Mouse (Mus musculus) NIH3T3 (cell line): ENCODE measurements around the gene D430042O09Rik.
A peak's percentile ranks its signal among the peaks of the same experiment; 100 is the strongest.
"Not testable (repeated sequence)": the region's sequence is repeated elsewhere in the genome, so short reads cannot be mapped to it uniquely, and the experiment has no call there.

Source experiments
- DNase-seq: peaks from one replicate; pipeline ENCODE4 v3.0.0-alpha.2; 2012; ENCODE audit warnings: low read depth

Gene D430042O09Rik

DNA sequence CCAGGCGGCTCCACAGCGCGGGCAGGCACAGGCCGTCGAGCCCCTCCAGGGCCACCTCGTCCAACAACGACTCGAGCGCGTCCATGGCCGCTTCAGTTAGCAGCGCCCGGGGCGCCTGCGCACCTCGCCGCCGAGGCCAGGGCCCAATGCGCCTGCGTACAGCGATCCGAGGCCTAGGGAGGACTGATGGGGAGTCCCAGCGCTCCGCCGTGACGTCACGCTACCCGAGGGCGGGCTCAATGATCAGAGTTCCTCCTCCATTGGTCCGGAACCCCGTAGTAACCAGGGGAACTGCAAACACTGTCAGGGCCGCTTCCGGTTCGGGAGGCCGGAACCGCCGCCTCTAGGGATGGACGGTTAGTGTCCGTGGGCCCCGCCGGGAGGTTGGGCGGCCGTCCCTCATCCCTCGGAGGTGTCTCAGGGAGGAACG lies at the start of gene D430042O09Rik, which contains the start of gene Gtf3c1:
Gene D430042O09Rik, plus strand, starts transcription at position 296 of the 430 bp plus-strand sequence.
Gene Gtf3c1, minus strand, starts transcription at position 188 of the 430 bp plus-strand sequence.
- DNase-seq: peak; percentile 99

DNA sequence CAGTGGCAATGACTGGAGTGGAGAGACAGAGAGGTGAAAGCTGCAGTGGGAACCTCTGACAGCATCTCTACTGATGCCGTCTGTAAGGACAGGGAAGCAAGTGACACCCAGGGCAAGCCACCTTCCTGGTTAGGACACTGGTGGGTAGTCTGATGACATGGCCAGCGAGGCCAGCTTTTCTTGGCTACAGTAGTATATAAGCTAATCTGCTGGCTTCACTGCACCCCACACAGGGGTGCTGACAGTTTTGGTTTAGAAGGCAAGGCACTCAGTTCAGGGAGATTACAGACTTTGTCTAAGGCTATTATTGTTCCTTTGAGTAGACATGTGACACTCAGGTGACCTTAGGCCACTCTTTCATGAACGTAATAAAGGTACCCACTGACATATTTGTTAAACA lies 44.0 kb upstream of the D430042O09Rik start:
- DNase-seq: no peak

DNA sequence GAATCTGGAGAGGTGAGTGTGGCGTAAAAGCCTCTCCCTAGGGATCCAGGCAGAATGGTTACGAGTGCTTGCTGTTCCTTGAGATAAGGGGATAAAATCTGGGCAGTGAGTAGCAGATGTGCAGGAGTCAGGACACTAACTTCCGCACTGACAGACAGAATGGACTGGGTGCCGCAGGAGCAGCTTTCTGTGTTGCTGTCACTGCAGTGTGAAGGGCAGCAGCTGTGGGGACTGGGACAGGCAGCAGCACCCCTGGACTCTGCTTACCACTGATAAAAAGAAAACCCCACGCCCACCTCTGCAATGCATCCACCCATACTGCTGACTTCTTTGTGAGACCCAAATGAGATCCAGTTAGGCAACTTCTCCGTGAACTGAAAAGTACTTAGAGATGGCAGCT lies 36.8 kb upstream of the D430042O09Rik start:
- no peak for DNase-seq

DNA sequence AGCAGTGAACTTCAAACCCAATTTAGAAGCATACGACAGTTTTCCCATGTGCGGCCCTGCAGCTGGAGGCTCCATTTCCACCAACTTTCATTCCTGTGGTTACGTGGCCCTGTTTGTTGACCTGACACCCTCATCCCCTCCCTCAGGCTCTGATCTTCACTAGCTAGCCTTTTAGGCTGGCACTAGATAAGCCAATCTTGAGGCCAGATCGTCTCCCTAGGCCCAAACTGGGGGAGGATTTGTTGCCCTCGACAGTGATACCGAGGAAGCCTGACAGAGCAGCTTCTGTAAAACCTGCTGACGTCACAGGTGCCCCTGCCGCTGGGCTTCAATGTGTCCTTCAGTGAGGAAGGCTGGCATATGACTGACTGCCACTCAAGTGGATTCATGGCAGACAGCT lies 36.3 kb upstream of the D430042O09Rik start:
- DNase-seq: no peak

DNA sequence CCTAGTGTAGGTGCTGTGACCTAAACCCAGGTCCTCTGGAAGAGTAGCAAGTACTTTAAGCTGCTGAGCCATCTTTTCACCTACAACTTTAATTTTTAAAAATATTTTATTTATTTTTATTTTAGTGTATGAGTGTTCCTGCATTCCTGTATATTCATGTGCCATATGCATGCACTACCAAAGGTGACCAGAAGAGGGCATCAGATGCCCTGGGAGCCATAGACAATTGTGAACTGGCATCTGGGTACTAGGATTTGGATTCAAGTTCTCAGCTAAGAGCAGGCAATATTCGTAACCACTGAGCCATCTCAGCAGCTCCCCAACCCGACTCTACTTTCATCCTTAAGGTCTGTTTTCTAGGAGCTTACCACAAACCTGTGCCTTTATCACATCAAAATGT lies 32.8 kb upstream of the D430042O09Rik start:
- peak; percentile 76 for DNase-seq

DNA sequence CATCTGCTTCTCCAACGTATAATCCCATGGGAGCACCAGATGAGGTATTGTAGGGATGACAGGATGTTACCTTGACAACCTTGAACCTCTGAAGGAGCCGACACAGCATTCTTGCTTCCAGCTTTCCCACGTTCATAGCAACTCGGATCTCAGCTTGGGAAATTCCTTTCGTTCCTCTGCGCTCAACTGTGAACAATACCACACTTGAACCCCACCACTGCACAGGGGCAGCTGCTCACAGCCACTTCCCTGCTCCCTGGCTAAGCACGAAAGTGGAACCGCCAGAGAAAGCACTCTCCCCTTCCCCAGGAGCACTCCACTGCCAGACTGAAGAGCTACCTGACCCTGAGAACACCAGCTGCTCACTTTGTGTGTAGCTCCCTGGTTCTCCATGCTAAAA lies 28.9 kb upstream of the D430042O09Rik start:
- DNase-seq: no peak

DNA sequence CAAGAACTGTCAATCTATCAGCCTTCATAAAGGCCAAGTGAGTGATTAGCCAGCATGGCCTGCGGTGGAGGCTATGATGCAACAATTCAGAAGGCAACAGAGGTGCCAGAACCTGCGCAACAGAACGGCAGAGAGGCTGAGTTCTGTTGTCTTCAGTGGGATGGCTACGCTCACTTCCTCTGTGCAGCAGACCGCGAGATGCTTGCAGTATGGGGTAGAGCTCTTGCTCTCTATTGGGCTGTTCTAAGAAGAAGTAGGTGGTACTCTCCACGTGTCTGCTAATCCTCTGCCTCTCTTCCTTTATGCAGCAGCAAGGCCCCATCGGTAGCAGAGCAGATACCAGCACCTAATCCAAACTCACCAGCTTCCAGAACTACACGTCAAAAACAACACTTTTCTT lies 27.8 kb upstream of the D430042O09Rik start:
- no peak for DNase-seq

DNA sequence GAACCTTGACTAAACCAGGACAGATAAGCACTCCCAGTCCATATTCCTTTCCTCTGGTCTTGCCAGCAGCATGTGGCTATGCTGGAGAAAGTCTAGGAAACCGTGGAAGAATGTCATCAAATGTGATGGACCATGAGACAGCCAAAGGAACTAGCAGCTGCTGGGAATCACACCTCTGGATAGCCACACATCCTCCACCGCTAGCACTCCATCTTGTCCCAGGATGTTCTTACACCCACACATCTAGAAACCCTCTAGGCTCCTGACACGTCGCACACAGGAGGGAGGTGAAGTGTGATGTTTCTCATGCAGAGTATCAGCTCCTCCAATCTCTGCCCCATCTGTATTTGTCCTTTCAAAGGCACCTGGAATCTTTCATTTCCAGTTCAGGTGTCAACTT lies 17.2 kb upstream of the D430042O09Rik start:
- no peak for DNase-seq

DNA sequence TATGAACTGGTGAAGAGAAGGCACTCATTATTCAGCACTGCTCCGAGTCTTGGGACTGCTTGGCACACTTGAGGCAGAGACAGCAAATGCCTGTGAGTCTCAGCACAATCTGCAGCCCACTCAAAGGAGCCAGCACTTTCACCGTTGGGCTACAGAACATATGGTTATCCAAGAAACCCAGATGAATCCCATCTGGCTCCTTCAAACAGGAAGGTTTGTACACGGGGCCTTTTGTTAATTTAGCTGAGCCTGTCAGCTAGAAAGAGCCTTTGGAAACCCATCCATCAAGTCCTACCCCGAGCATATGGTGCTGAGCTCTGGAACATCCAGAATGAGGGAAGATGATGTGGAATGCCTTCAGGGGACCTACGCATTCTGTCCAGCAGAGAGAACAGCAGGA lies 13.6 kb upstream of the D430042O09Rik start:
- DNase-seq: no peak

DNA sequence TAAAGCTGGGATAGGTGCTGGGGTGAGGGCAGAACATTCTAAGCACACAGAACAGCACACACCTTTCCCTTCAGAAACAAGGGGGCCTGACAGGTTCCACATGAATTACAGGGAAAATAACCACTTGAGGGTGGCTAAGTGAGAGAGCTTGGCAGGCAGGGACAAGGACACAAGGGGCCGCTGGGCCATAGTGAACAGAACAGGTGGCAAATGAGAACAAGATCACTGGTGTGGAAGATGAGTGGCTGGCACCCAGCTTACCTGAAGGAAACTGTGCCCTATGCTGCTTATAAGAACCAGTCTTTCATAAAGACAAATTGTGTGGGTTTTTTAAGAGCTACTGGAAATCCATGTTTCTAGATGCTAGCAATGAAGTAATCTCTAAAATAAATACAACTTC lies 4.9 kb upstream of the D430042O09Rik start:
- DNase-seq: no peak

DNA sequence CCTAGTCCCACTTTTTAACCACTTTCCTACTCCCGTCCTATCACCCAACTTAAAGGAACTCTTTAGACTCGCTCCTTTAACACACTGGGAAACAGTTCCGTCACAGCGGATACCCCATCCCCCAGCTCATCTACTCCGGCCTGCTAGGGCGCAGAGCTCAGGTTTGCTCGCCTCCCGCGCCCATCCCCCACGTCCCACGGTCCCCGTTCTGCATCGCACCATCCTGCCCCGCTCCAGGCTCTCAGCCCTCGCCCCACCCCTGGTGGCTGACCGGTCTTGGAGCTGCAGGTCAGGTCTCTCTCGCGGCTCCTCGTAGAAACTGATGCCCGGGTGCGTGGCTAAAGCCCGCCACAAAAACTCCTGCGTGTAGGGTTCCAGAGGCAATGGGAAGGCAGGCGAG lies 502 bp upstream of the D430042O09Rik start:
- DNase-seq: peak; percentile 59

DNA sequence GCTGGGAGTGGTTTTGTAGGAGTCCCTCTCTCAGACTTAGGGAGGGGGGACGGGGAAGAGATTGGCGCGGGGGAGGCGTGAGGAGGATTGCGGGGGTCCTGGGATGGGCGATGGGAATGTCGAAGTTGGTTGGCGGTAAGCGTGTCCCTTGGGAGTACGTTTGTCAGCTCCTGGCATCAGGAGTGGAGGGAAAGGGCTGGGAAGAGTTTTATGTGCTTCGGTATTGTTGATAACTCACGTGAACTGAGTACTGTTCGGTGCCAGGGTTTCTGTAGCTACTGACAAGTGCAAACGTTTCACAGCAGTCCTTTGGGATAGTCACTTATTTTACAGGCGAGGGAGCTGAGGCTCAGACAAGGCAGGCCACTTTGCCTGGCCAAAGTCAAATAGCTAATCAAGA lies 412 bp downstream of the D430042O09Rik start:
- DNase-seq: peak; percentile 27

DNA sequence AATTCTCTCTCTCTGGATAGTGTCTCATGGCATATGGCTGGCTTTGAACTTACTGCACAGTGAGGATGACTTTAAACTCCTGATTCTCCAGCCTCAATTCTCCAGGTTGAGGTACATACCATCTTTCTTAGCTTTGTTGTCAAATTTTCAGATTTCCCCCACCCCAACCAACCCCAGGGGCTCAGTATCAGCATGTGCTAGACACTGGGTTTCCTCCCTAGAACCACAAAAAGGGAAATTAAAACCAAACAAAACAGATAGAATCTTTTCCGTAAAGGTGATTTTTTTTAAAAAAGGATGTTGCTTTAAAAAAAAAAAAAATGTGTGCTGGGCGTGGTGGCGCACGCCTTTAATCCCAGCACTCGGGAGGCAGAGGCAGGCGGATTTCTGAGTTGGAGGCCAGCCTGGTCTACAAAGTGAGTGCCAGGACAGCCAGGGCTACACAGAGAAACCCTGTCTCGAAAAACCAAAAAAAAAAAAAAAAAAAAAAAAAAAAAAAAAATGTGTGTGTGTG lies 5.9 kb downstream of the D430042O09Rik start:
- not testable (repeated sequence) for DNase-seq

DNA sequence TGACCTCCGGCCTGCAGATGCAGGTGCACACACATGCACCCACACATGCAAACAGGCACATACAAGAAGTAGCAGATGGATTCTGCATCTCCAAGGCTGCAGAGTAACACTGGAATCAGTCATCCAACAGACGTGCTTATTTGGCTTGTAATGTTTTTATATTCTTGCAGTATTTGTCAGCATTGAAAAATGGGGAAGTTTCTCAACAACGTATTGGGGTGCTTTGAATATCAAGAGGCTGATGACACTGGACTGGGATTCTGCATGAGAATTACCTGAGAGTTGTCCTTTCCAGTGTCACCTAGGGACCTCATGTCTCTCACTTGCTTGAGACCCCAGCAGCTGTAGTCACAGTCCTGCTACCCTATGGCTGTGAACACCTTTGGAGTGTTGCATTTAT lies 7.1 kb downstream of the D430042O09Rik start:
- no peak for DNase-seq

DNA sequence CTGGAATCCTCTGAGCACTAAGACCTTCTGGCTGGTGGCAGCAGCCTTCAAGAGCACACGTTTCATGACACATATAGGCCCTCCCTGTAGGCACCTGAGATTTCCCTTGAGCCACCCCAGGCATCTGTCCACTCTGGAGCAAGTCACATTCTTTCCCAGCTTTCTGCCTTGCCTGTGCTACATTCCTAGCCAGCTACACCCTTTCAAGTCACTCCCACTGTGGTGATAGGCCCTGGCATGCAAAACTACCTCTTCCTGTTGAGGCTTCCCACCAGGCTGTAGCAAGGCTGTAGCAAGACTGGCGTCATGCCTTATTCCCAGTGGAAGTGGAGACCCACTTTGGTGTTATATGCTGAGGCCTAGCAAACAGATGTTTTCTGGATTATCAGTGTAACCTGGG lies 9.0 kb downstream of the D430042O09Rik start:
- DNase-seq: no peak

DNA sequence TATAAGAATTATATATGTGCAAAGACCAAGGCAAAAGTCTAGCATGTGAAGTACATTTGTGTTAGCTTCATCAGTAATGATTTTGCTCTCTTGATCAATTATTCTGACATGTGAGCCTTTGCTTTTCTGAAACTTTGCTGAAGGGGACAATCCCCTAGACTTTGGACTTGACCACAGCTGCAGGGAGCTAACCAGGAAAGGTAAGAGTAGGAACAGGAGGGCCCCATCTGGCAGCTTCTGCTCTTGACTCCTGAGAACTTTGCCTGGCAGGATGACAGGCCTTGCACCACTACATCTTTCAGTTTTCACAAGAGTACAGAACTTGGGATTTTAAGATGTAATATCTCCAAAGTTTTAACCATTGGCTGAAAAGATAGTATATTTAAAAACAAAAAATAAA lies 9.9 kb downstream of the D430042O09Rik start:
- DNase-seq: peak; percentile 14

DNA sequence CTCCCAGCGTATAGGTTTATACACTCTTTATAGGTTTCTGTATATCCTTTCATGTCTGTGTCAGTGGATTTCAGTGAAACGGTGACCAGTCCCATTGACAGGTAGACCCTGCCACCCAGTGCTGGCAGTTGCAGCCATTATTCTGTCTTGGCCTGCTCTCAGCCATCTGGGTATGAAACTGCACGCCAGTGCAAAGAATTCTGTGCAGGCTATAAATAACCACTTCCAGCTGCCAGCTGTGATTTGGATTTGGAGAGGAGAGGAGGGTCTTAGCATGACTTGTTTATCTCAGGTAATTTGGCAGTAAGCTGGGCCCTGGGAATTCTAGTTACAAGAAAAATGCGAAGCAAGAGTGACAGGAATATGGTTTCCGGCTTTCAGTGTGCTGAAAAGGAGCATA lies 12.7 kb downstream of the D430042O09Rik start:
- DNase-seq: no peak

DNA sequence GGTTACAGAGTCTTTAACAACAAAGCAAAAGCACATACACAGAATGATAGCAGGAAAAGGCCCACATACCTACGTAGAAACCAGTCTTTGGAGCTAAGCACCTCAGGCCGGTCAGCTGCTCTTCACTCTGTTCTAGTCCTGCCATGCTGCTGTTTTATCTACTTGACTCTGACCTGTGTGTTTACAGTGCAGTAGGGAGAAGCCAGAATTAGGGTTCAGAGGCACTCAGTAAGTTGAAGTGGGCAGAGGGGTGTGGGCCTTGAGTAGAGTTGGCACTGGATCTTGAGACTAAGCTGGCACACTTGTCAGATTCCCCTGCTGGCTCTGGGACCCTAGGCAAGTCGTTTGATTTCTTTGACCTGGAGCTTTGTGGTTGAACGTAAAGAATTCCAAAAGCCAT lies 13.3 kb downstream of the D430042O09Rik start:
- DNase-seq: no peak

DNA sequence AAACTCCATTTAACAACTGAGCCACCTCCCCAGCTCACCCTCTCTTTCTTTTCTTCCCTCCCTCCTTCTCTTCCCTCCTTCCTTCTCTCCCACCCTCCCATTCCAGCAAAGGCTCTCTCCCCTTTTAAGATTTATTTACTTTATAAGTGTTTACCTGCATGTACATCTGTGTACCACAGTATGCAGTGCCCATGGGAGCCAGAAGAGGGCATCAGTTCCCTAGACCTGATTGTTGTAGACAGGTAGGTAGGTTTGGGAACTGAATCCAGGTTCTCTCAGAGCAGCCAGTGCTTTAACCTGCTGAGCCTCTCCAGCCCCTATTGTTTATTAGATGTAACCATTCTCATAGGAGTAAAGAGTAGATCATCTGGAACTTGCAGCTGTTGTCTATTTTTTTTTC lies 14.4 kb downstream of the D430042O09Rik start:
- DNase-seq: no peak

DNA sequence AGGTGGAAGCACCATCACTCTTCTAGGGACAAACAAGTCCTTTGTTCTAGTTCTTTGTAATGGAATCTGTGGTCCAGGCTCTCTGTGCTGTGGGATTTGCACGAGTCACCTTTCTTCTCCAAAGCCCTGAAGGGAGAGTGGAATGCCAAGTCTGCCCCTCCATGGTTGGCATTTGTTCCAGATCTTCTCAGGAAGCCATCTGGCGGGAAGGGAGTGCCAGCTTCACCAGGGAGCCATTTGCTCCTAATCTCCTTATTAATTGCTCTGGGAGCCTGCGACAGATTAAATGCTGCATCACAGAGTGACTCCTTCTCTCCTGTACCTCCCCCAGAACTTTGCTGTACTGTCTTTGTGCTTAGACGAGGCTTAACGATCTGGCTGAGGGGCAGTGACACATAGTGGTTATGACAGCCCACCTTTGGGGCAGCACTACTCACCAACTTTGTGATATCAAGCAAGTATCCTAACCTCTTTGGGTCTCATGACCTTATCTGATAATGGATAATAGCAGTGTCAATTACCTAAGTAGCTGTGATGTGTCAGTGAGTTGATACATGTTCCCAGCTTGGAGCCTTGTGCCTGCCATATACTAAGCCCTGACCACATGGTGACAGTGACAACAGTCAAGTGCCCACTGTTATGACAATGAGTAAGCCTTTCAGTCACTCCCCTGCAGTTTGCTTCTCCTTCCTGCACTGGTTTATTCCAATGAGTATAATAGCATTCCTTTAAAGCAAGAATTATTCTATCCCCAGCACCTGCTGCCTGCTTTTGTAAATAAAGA lies 15.7 kb downstream of the D430042O09Rik start:
- DNase-seq: peak; percentile 15

DNA sequence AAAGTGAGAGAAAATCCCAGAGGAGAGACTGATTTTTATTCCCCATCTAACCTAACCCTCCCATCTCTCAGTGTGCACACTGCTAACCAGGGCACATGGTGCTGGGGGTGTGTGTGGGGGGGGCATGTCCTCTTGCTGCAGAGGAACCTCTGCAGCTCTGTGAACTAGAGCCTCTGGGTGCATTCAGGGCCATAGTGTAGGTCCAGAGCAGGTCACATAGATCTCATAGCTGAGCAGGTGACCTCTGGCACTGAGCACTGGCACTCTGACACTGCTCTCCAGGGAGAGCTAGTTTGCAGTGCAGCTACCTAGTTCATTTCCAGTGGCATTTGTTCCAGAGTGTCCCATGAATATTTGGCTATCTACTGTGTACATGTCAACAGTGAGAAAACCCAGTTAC lies 24.0 kb downstream of the D430042O09Rik start:
- no peak for DNase-seq

DNA sequence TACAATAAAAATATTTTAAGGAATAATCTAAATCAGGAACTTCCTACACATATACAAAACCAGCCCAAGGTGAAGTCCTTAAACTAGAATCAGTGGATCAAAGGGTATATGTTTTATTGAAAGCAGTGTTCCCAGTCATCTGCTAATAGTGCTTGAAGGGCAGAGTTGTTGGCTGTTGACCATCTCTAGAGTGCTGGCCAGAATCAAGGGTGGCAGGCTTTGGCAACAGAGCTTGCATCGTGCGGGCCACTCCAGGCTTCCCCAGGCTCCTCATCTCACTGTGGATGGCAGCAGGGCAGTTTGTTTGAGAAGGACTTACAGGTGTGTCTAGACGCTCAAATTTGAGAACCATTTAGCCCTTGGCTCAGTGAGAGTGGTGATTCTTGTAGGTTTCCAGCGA lies 26.1 kb downstream of the D430042O09Rik start:
- DNase-seq: no peak

DNA sequence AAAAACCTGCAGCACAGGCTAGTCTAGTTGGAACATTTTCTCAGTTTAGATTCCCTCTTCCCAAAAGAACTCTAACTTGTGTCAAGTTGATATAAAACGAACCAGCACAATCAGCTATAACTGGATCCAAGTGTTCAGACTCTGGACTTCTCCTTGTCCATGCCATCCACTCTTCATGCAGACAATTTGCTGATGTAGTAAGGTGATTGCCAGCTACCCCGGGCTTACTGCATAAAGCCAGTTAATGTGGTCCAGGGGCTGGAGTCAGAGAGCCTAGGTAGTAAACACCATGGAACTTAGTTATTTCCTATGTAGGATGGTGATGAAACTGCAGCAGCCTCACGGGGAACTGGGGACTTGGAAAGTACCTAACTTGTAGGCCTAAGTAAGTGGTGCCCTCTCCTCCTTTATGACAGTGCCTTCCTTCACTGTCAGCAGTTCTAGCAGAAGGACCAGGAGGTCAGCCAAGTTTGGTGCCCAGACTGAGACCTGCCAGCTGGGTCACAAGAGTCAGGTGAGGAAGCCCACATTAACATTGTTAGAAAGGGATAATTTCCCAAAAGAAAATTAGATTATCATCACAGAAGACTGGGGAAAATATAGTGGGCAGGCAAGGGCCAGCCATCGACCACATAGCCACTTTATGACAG lies 28.8 kb downstream of the D430042O09Rik start:
- no peak for DNase-seq
